16 mouse cellular contexts compared by ENCODE assay signal in the genomic region with DNA sequence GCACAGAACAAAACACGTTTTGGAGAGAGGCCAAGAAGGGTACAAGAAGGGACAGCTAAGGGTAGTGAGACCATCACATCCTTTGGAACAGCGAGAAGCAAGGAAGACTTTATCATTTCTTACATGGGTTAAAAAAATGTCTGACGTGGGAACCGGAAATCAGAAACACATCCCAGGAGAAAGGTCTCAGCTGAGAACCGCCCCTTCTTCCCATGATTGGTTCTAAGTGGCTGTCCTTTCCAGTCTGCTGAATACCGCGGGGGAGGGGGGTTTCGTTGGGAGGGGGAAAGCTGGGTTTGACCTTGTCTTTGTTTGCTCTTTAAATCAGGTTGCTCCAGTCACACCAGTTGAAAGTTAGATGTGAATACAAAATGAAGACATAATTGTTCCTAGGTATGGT. TPM values are rescaled to one million over a fixed set of nuclear protein-coding genes. Genes with fewer than 3 reads are reported as not detected.
DNase-seq lines count a peak whose midpoint lies in the region; ATAC-seq lines count a peak whose summit lies in the region.
"Had no signal": no experiment of that assay in that cellular context is flagged by ENCODE, and none has a peak within 500 bp of the region (broad histone marks: within the 10 kb centered on the region; RNA-seq: fewer than 3 reads in every experiment).

No protein-coding gene starts in this region.

- H3K27ac ChIP-seq in forebrain, embryonic 14.5 days (ENCODE audit: low read depth, low read length), result 0 out of 2 replicates have a peak overlapping the region, but pooled peaks have one; percentile 11
- no peak overlapping the region for H3K27ac ChIP-seq in forebrain, embryonic 15.5 days (replicated peaks)
- H3K27ac ChIP-seq in hindbrain, embryonic 13.5 days, result 0 out of 2 replicates have a peak overlapping the region, but pooled peaks have one; percentile 35
- H3K27ac ChIP-seq in hindbrain, embryonic 12.5 days, result no peak overlapping the region
- H3K27ac ChIP-seq in midbrain, embryonic 11.5 days (ENCODE audit: low read depth, low read length), result peak overlapping the region; percentile 8; the same call in 1 of the 2 replicates
- H3K27ac ChIP-seq in midbrain, embryonic 14.5 days (replicated peaks; ENCODE audit: low read depth, low read length), result no peak overlapping the region
- H3K27ac ChIP-seq: liver, embryonic 15.5 days; macrophage; neural tube, embryonic 15.5 days had no signal

- no peak overlapping the region for H3K9ac ChIP-seq in forebrain, embryonic 14.5 days (ENCODE audit: low read length)
- H3K9ac ChIP-seq in forebrain, embryonic 15.5 days (replicated peaks), result no peak overlapping the region
- no peak overlapping the region for H3K9ac ChIP-seq in hindbrain, embryonic 13.5 days
- H3K9ac ChIP-seq in hindbrain, embryonic 12.5 days, result no peak overlapping the region
- no peak overlapping the region for H3K9ac ChIP-seq in midbrain, embryonic 11.5 days (ENCODE audit: low read length)
- H3K9ac ChIP-seq in midbrain, embryonic 14.5 days (replicated peaks; ENCODE audit: low read length), result no peak overlapping the region
- H3K9ac ChIP-seq: liver, embryonic 15.5 days; neural tube, embryonic 15.5 days had no signal

- peaks cover 10% of the 10 kb centered on the region for H3K4me1 ChIP-seq in forebrain, embryonic 14.5 days (ENCODE audit: control insufficient read depth, insufficient read depth, low read length)
- H3K4me1 ChIP-seq in forebrain, embryonic 15.5 days, result peaks cover 5% of the 10 kb centered on the region; the same call in 1 of the 2 replicates
- H3K4me1 ChIP-seq in hindbrain, embryonic 13.5 days (replicated peaks), result 0 out of 2 replicates have a peak, but pooled peaks cover 9% of the 10 kb centered on the region
- H3K4me1 ChIP-seq in hindbrain, embryonic 12.5 days, result peaks cover 6% of the 10 kb centered on the region; the same call in 1 of the 2 replicates
- peaks cover 7% of the 10 kb centered on the region for H3K4me1 ChIP-seq in midbrain, embryonic 11.5 days (ENCODE audit: control insufficient read depth, insufficient read depth, low read length)
- H3K4me1 ChIP-seq in midbrain, embryonic 14.5 days (ENCODE audit: control insufficient read depth, insufficient read depth, low read length), result peaks cover 11% of the 10 kb centered on the region

- no peak for DNase-seq in forebrain, embryonic 14.5 days (ENCODE audit: low spot score)
- peak; percentile 78 for DNase-seq in midbrain, embryonic 11.5 days (ENCODE audit: low spot score, missing footprints)
- no peak for DNase-seq in midbrain, embryonic 14.5 days
- peak; percentile 68 for DNase-seq in retina, postnatal 1 day
- DNase-seq in layer of hippocampus, adult 11-12 months (ENCODE audit: low spot score), result no peak
- DNase-seq: adrenal gland, adult 8-10 months; cerebellum, adult 8-10 months; kidney, adult 9 months; right cerebral cortex, adult 18-20 months; spleen, adult 18-20 months had no signal

- no peaks in the 10 kb centered on the region for H3K9me3 ChIP-seq in forebrain, embryonic 14.5 days (replicated peaks; ENCODE audit: control insufficient read depth, low read length)
- H3K9me3 ChIP-seq in forebrain, embryonic 15.5 days, result no peaks in the 10 kb centered on the region
- no peaks in the 10 kb centered on the region for H3K9me3 ChIP-seq in hindbrain, embryonic 13.5 days
- H3K9me3 ChIP-seq in hindbrain, embryonic 12.5 days (replicated peaks), result no peaks in the 10 kb centered on the region
- no peaks in the 10 kb centered on the region for H3K9me3 ChIP-seq in midbrain, embryonic 11.5 days (ENCODE audit: control insufficient read depth, low read length)
- no peaks in the 10 kb centered on the region for H3K9me3 ChIP-seq in midbrain, embryonic 14.5 days (ENCODE audit: control insufficient read depth, low read length)
- H3K9me3 ChIP-seq: liver, embryonic 15.5 days; neural tube, embryonic 15.5 days had no signal

- H3K4me3 ChIP-seq in forebrain, embryonic 14.5 days (ENCODE audit: low read depth, low read length), result no peak overlapping the region
- no peak overlapping the region for H3K4me3 ChIP-seq in forebrain, embryonic 15.5 days
- H3K4me3 ChIP-seq in hindbrain, embryonic 13.5 days, result no peak overlapping the region
- no peak overlapping the region for H3K4me3 ChIP-seq in hindbrain, embryonic 12.5 days
- no peak overlapping the region for H3K4me3 ChIP-seq in midbrain, embryonic 11.5 days (ENCODE audit: low read depth, low read length)
- H3K4me3 ChIP-seq in midbrain, embryonic 14.5 days (replicated peaks; ENCODE audit: low read depth, low read length), result no peak overlapping the region
- H3K4me3 ChIP-seq: liver, embryonic 15.5 days; neural tube, embryonic 15.5 days had no signal

- WGBS in forebrain, embryonic 14.5 days, result 62% methylated on average over 8 of the region's 8 CpGs
- WGBS in forebrain, embryonic 15.5 days, result 63% methylated on average over 8 of the region's 8 CpGs
- WGBS in hindbrain, embryonic 13.5 days, result 58% methylated on average over 8 of the region's 8 CpGs
- 49% methylated on average over 8 of the region's 8 CpGs for WGBS in hindbrain, embryonic 12.5 days
- WGBS in midbrain, embryonic 11.5 days, result 55% methylated on average over 8 of the region's 8 CpGs
- WGBS in midbrain, embryonic 14.5 days, result 52% methylated on average over 8 of the region's 8 CpGs

- H3K36me3 ChIP-seq in forebrain, embryonic 14.5 days (ENCODE audit: control insufficient read depth, insufficient read depth, low read length), result no peaks in the 10 kb centered on the region
- H3K36me3 ChIP-seq in forebrain, embryonic 15.5 days, result no peaks in the 10 kb centered on the region
- no peaks in the 10 kb centered on the region for H3K36me3 ChIP-seq in hindbrain, embryonic 13.5 days
- no peaks in the 10 kb centered on the region for H3K36me3 ChIP-seq in hindbrain, embryonic 12.5 days
- H3K36me3 ChIP-seq in midbrain, embryonic 11.5 days (ENCODE audit: control insufficient read depth, insufficient read depth, low read length), result no peaks in the 10 kb centered on the region
- no peaks in the 10 kb centered on the region for H3K36me3 ChIP-seq in midbrain, embryonic 14.5 days (ENCODE audit: control insufficient read depth, insufficient read depth, low read length)
- H3K36me3 ChIP-seq: liver, embryonic 15.5 days; neural tube, embryonic 15.5 days had no signal

- H3K4me2 ChIP-seq in forebrain, embryonic 14.5 days (ENCODE audit: low read length), result no peak overlapping the region
- H3K4me2 ChIP-seq in forebrain, embryonic 15.5 days (replicated peaks), result no peak overlapping the region
- H3K4me2 ChIP-seq in hindbrain, embryonic 13.5 days, result no peak overlapping the region
- H3K4me2 ChIP-seq in hindbrain, embryonic 12.5 days (replicated peaks), result no peak overlapping the region
- no peak overlapping the region for H3K4me2 ChIP-seq in midbrain, embryonic 11.5 days
- no peak overlapping the region for H3K4me2 ChIP-seq in midbrain, embryonic 14.5 days (ENCODE audit: low read length)
- H3K4me2 ChIP-seq: liver, embryonic 15.5 days; neural tube, embryonic 15.5 days had no signal

- H3K27me3 ChIP-seq in forebrain, embryonic 14.5 days (replicated peaks; ENCODE audit: control insufficient read depth, insufficient read depth, low read length), result no peaks in the 10 kb centered on the region
- H3K27me3 ChIP-seq in forebrain, embryonic 15.5 days, result no peaks in the 10 kb centered on the region
- no peaks in the 10 kb centered on the region for H3K27me3 ChIP-seq in hindbrain, embryonic 13.5 days
- H3K27me3 ChIP-seq in hindbrain, embryonic 12.5 days, result no peaks in the 10 kb centered on the region
- H3K27me3 ChIP-seq in midbrain, embryonic 11.5 days (ENCODE audit: control insufficient read depth, insufficient read depth, low read length), result no peaks in the 10 kb centered on the region
- no peaks in the 10 kb centered on the region for H3K27me3 ChIP-seq in midbrain, embryonic 14.5 days (ENCODE audit: control insufficient read depth, insufficient read depth, low read length)
- H3K27me3 ChIP-seq: neural tube, embryonic 15.5 days had no signal

- ATAC-seq in forebrain, embryonic 14.5 days, result no peak
- no peak for ATAC-seq in forebrain, embryonic 15.5 days (replicated peaks)
- ATAC-seq in hindbrain, embryonic 13.5 days (ENCODE audit: low FRiP score), result no peak
- no peak for ATAC-seq in hindbrain, embryonic 12.5 days (ENCODE audit: low FRiP score)
- ATAC-seq in midbrain, embryonic 11.5 days (ENCODE audit: low FRiP score), result no peak
- no peak for ATAC-seq in midbrain, embryonic 14.5 days (ENCODE audit: low FRiP score, low TSS enrichment)

RNA-seq across cellular contexts. Expression of a gene that starts 44.1 kb away (rescaled TPM):
- polyA plus RNA-seq in forebrain, embryonic 14.5 days (2014; fragmentation: Nextera tagmentation; extraction: Ambion mirVana), result 0.11 and 0.14 TPM in 2 replicates
- polyA plus RNA-seq in forebrain, embryonic 15.5 days (2015; fragmentation: Nextera tagmentation; extraction: Ambion mirVana), result 0.13 and 0.19 TPM in 2 replicates
- polyA plus RNA-seq in hindbrain, embryonic 13.5 days (2015; fragmentation: Nextera tagmentation; extraction: Ambion mirVana), result 0.09 and 0.10 TPM in 2 replicates
- 0.16 TPM in 1 of 2 replicates, not detected in the other for polyA plus RNA-seq in hindbrain, embryonic 12.5 days (2016; fragmentation: Nextera tagmentation; extraction: Ambion mirVana)
- not detected in 2 replicates for polyA plus RNA-seq in midbrain, embryonic 11.5 days (2014; fragmentation: Nextera tagmentation; extraction: Ambion mirVana)
- 0.11 TPM in 1 of 2 replicates, not detected in the other for polyA plus RNA-seq in midbrain, embryonic 14.5 days (2014; fragmentation: Nextera tagmentation; extraction: Ambion mirVana)

Comparison
In these comparisons a context has a peak if more than half of its experiments do, and no peak if none do; other contexts are left out.
1. DNase-seq: peak in midbrain, embryonic 11.5 days (single experiment) and retina, postnatal 1 day (single experiment); none in forebrain, embryonic 14.5 days (single experiment), midbrain, embryonic 14.5 days (single experiment) and layer of hippocampus, adult 11-12 months (single experiment).
2. H3K27ac ChIP-seq: peak in forebrain, embryonic 14.5 days (single experiment), hindbrain, embryonic 13.5 days (single experiment) and midbrain, embryonic 11.5 days (single experiment); none in forebrain, embryonic 15.5 days (single experiment), hindbrain, embryonic 12.5 days (single experiment) and midbrain, embryonic 14.5 days (single experiment).